Mouse (Mus musculus) intestine, embryonic 16.5 days (tissue): ENCODE data around the gene Mmp14. TPM values are rescaled to one million over a fixed set of nuclear protein-coding genes. Genes with fewer than 3 reads are reported as not detected.

Experiments used
- ATAC-seq: fragments of 200-750 bp; cut with Nextera tagmentation; 2 replicates; pipeline ENCODE4 v1.8.0; 2017; ENCODE audit warnings: moderate TSS enrichment, moderate library complexity
- H3K27ac ChIP-seq: fragments of 300-500 bp; sonication (generic); 2 replicates; pipeline ENCODE4 v1.5.1; 2014; ENCODE audit warnings: mild to moderate bottlenecking, low read length
- H3K27me3 ChIP-seq: fragments of 300-500 bp; sonication (generic); replicated peaks from 2 replicates; pipeline ENCODE4 v1.6.1; 2014; ENCODE audit warnings: low read length, control low read depth, mixed read lengths; ENCODE audit not compliant: control insufficient read depth, insufficient read depth
- H3K36me3 ChIP-seq: fragments of 300-500 bp; sonication (generic); 2 replicates; pipeline ENCODE4 v1.6.1; 2014; ENCODE audit warnings: low read length, control low read depth; ENCODE audit not compliant: control insufficient read depth, insufficient read depth
- H3K4me1 ChIP-seq: fragments of 300-500 bp; sonication (generic); 2 replicates; pipeline ENCODE4 v1.6.1; 2014; ENCODE audit warnings: low read length, control low read depth, mixed read lengths; ENCODE audit not compliant: control insufficient read depth, insufficient read depth
- H3K4me2 ChIP-seq: fragments of 300-500 bp; sonication (generic); 2 replicates; pipeline ENCODE4 v1.6.1; 2014; ENCODE audit warnings: low read depth, low read length, control low read depth
- H3K4me3 ChIP-seq: fragments of 300-500 bp; sonication (generic); 2 replicates; pipeline ENCODE4 v1.5.1; 2014; ENCODE audit warnings: mild to moderate bottlenecking, low read length
- H3K9ac ChIP-seq: fragments of 300-500 bp; sonication (generic); 2 replicates; pipeline ENCODE4 v1.6.1; 2014; ENCODE audit warnings: low read depth, low read length
- H3K9me3 ChIP-seq: fragments of 300-500 bp; sonication (generic); 2 replicates; pipeline ENCODE4 v1.6.1; 2016; ENCODE audit warnings: low read length, control low read depth; ENCODE audit not compliant: control insufficient read depth
- WGBS: fragments of 180-500 bp; shearing (Covaris S2); extraction: QIAGEN DNeasy Blood & Tissue Kit; methylation state at CpG from one replicate; pipeline ENCODE4 v1.1.7; 2014; 5-methylcytosine and 5-hydroxymethylcytosine counted together
- polyA plus RNA-seq: library from polyadenylated mRNA; unstranded; fragments of >200 nt; fragmentation: Nextera tagmentation; extraction: Ambion mirVana; gene quantifications from 2 replicates; pipeline ENCODE4 v1.2.1, GENCODE M21; 2015

Mmp14 gene
- polyA plus RNA-seq, 1 experiment from 2014 or later, result 90.7 TPM

DNA sequence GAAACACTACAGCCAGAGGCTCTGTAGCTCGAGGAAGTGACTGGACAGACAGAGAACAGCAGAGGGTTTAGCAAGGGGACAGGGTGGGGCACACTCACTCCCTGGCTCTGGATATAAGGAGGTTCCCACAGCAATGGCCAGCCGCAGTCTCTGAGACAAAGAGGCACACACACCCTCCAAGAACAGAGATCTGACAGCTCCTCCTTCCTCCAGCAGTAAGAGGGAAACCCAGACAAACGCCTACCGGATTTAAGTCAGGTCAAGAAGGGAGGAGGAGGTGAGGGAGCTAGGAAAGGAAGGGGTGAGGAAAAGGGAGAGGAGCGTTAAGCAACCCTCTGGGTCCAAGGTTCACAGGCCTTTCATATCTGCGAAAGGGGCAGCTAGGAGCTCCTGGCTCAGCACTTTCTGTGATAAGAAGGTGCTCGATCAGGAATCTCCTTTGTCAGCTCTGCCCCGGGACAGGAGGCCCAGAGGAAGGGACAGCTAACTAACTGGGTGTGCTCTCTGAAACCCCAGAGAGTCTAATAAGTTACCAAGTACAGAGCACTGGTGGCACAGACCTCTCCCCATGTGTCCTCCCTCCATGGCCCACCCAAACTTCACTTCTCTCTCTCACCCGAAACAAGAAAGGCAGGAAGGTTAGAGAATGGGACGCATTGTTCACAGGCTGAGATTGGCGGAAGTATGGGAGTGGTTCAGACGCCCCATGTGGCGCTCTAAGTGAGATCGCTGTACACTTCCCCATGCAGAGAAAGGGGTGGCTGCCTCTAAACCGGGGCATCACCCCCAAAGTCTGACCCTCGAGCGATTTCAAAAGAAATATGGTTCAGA, 21.2 kb upstream of the Mmp14 start:
- ATAC-seq, result peak; percentile 87
- Histone ChIP-seq H3K27ac (peak overlapping the region; percentile 90), H3K4me1 (peaks cover 22% of the 10 kb centered on the region), H3K36me3 (no peaks in the 10 kb centered on the region), H3K4me2 (peak overlapping the region; percentile 55), H3K9ac (peak overlapping the region; percentile 71), H3K27me3 (no peaks in the 10 kb centered on the region), H3K4me3 (peak overlapping the region; percentile 41), H3K9me3 (no peaks in the 10 kb centered on the region)
- WGBS, result 27% methylated on average over 17 of the region's 17 CpGs

DNA sequence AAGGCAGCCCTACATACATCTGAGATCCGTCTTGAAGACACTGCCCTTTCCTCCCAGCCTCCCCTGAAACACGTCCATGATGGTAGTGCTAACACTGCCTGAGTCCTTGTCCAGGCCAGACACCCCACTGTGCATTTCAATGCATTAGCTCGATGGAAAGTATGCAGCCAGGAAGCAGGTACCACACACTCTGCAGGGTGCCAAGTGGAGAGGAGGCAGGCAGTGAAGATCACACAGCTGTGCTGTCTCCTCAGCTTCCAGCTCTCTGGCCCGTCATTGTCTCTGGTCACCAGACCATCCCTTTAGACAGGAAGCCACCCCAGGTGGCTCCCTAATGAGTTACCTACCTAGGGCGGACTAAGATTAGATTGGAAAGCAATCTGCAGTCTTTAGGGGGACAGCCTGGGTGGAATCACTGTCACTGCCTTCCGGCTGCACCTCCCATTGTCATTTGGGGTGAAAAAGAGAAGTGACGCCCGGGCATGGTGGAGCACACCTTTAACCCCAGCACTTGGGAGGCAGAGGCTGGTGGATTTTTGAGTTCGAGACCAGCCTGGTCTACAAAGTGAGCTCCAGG, 19.3 kb upstream of the Mmp14 start:
- H3K27me3 ChIP-seq, result no peaks in the 10 kb centered on the region
- H3K9me3 ChIP-seq, result no peaks in the 10 kb centered on the region
- H3K4me1 ChIP-seq, result peaks cover 24% of the 10 kb centered on the region
- H3K4me2 ChIP-seq, result no peak overlapping the region
- no peak overlapping the region for H3K27ac ChIP-seq
- H3K4me3 ChIP-seq, result no peak overlapping the region
- ATAC-seq, result no peak
- H3K36me3 ChIP-seq, result no peaks in the 10 kb centered on the region
- WGBS, result 70% methylated on average over 9 of the region's 9 CpGs
- H3K9ac ChIP-seq, result no peak overlapping the region

DNA sequence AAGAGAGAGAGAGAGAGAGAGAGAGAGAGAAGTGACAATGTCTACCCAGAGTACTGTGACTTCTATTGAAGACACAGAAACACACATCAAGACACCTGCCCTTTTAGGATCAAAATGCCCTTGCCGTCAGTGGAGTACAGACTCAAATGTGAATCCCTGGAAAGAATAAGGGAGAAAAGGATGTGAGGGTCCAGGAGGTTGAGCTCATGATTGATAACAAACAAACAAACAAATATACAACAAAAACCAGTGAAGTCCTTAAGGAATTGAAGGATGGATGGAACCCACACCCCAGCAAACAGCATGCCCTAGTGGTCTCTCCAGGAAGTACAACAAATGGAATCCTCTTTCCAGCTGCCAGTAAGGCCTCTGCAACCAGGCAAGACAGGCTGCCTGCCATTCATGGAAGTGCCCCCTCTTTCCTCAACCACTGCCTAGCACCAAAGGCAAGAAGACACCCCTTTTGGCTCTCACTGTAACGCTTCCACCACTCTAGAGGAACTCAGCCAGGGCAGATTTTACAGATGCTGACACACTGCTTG, 18.7 kb upstream of the Mmp14 start:
- Histone ChIP-seq H3K4me3 (no peak overlapping the region), H3K9ac (no peak overlapping the region), H3K27ac (0 out of 2 replicates have a peak overlapping the region, but pooled peaks have one; percentile 11), H3K27me3 (no peaks in the 10 kb centered on the region), H3K4me1 (peaks cover 27% of the 10 kb centered on the region), H3K9me3 (no peaks in the 10 kb centered on the region), H3K36me3 (no peaks in the 10 kb centered on the region), H3K4me2 (0 out of 2 replicates have a peak overlapping the region, but pooled peaks have one; percentile 26)
- WGBS, result 46% methylated on average over 2 of the region's 2 CpGs
- no peak for ATAC-seq

DNA sequence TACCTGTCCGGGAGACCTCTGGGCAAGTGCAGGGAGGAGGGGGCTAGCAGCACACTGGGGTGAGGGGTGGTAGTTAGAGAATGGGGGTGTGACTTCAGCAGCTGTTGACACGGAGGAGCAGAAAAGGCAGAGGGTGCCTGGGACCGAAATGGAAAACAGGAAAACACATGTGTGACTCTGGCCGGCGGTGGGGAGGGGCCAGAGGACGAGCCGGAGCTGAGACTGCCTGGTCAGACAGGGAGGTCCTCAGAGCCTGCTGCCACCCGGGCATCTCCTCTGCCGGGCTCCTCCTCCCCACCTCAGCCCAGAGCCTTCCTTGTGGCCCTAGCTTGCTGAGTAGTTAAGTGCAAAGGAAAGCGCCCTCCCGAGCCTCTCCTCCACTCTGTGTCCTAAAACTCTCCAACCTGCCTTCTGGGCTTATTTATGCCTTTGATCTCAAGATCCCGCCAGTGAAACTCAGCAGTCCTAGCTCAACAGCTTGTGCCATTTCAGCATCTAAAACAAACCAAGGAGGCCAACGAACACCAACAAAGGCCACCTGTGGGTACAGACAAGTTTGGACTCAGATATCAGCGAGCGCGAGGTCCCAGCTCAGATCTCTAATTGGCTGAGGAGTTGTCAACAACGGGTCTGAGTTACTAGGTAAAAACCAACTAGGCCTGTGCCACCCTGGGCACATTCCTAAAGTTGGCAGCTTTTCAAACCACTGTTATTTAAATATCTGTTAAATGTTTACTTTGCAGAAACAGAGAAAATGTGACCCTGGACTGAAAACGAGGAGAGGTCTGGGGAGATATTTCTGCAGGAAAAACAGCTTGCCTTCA, 17.3 kb upstream of the Mmp14 start:
- H3K4me2 ChIP-seq, result peak overlapping the region; percentile 49
- peak overlapping the region; percentile 35 for H3K4me3 ChIP-seq
- ATAC-seq, result no peak
- H3K27me3 ChIP-seq, result no peaks in the 10 kb centered on the region
- no peaks in the 10 kb centered on the region for H3K9me3 ChIP-seq
- peak overlapping the region; percentile 67 for H3K27ac ChIP-seq
- H3K36me3 ChIP-seq, result no peaks in the 10 kb centered on the region
- H3K4me1 ChIP-seq, result peaks cover 27% of the 10 kb centered on the region
- 14% methylated on average over 18 of the region's 18 CpGs for WGBS
- peak overlapping the region; percentile 53 for H3K9ac ChIP-seq

DNA sequence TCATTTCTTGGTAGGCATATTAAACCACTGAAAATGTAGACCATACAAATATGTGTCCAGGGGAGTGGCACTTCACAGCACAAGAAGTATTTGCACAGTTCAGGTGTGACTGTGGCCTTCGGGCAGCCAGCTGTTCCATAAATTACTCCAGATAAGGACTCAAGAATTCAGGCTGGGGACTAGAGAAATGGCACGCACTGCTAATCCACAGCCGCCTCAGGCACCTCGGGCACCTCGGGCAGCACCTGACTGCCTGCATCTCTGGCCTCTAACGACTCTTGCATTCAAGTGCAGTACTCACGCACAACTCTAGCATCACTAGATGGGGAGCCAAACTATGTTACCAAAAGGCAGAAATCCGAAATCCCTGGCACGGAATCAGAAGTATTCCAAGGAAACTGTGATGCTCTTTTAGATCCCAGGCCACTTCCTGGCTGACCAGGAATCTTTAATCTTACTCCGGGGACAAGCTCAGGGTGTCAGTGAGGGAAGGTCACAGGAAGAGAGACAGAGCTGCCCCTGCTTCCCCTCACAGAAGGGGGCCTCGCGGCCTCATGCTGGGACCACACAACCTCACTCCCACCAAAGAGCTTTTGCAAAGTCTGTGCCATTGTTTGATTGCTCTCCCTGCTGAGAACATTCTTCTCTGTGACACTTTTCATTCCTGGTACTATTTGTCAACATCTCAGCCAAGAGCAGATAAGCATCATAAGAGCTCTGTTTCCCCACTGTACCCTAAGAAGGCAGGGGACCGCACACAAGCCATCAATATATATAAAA, 16.0 kb upstream of the Mmp14 start:
- H3K4me1 ChIP-seq, result peaks cover 22% of the 10 kb centered on the region
- H3K9me3 ChIP-seq, result no peaks in the 10 kb centered on the region
- no peak overlapping the region for H3K4me2 ChIP-seq
- ATAC-seq, result peak; percentile 29
- no peak overlapping the region for H3K4me3 ChIP-seq
- WGBS, result 28% methylated on average over 13 of the region's 13 CpGs
- no peaks in the 10 kb centered on the region for H3K36me3 ChIP-seq
- H3K27ac ChIP-seq, result no peak overlapping the region
- H3K27me3 ChIP-seq, result no peaks in the 10 kb centered on the region
- no peak overlapping the region for H3K9ac ChIP-seq

DNA sequence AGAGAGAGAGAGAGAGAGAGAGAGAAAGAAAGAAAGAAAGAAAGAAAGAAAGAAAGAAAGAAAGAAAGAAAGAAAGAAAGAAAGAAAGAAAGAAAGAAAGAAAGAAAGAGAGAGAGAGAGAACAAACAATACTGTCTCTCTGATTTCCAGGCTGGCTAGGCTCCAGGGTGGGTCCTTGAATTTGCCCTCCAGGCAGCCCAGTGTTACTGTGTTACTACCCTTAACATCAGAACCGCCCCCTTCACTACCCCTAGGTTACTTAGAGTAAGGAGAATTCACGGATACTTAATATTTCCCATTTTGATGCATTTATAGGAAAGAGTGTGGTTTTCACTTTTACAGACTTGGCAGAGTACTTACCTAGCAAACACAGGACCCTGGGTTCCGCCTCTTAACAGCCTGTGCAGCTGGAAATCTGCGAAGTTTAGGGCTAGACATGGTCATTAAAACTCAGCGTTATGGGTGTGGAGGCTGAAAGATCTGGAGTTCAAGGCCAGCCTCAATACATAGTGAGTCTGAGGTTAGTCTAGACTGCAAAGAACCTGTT, 15.1 kb upstream of the Mmp14 start:
- Histone ChIP-seq H3K27ac (no peak overlapping the region), H3K4me3 (no peak overlapping the region), H3K4me2 (no peak overlapping the region), H3K9me3 (no peaks in the 10 kb centered on the region), H3K4me1 (peaks cover 20% of the 10 kb centered on the region), H3K27me3 (no peaks in the 10 kb centered on the region), H3K36me3 (no peaks in the 10 kb centered on the region), H3K9ac (no peak overlapping the region)
- no peak for ATAC-seq
- WGBS, result 56% methylated on average over 5 of the region's 5 CpGs

DNA sequence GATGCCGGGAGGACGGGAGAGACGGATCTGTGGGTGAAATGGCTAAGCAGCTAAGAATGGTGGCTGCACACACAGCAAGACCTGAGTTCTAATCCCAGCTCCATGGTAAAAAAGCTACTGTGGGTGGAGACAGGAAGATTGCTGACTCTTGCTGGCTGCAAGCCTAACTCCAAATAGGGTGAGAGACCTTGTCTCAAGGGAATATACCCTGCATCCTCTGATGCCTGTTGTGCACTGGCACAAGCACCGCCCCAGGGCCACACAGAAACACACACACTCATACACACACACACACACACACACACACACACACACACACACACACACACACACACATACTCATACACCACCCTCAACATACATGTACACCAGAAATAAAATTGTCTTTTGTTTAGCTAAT, 14.6 kb upstream of the Mmp14 start:
- Histone ChIP-seq H3K9ac (no peak overlapping the region), H3K36me3 (no peaks in the 10 kb centered on the region), H3K9me3 (no peaks in the 10 kb centered on the region), H3K27ac (no peak overlapping the region), H3K27me3 (no peaks in the 10 kb centered on the region), H3K4me3 (no peak overlapping the region), H3K4me1 (peaks cover 20% of the 10 kb centered on the region), H3K4me2 (no peak overlapping the region)
- ATAC-seq, result no peak
- WGBS, result 76% methylated on average over 4 of the region's 4 CpGs

DNA sequence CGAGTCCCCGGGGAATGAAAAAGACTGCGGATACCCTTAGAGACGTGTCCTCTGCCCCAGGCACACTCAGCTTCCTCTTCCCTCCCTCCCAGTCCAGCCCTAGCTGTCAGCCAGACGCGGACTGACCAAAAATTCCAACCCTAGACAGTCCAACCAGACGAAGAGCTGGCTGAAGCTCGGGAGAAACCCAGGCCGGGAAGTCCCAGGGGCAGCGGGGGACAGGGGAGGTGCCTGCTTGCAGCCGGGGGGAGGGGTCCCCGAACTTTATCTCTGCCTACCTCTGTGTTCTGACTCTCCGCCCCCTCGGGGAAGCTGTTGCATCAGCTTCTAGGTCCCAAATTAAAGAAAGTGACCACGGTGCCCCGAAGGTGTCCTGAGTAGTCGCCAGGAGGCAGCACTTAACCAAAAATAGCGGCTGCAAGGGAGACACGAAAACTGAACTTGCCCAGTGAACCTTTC, 13.8 kb upstream of the Mmp14 start, which contains the start of gene Slc7a7:
Gene Slc7a7 (minus strand): TSS at position 158 of the 459 bp plus-strand sequence.
- Histone ChIP-seq H3K9me3 (no peaks in the 10 kb centered on the region), H3K4me3 (no peak within 1 kb of the TSS), H3K4me1 (peaks cover 20% of the 10 kb centered on the region), H3K27me3 (no peaks in the 10 kb centered on the region), H3K27ac (no peak within 1 kb of the TSS), H3K36me3 (no peaks in the 10 kb centered on the region), H3K9ac (no peak within 1 kb of the TSS), H3K4me2 (no peak within 1 kb of the TSS)
- no peak for ATAC-seq
- 15% methylated on average over 19 of the region's 19 CpGs for WGBS
